Mouse (Mus musculus) urinary bladder, postnatal 14 days (tissue): Measurements from ENCODE around the gene Rab40b.

Experiments
- DNase-seq: peaks from one replicate; pipeline ENCODE4 v3.0.0; 2021; ENCODE audit warnings: low spot score

Gene Rab40b

DNA sequence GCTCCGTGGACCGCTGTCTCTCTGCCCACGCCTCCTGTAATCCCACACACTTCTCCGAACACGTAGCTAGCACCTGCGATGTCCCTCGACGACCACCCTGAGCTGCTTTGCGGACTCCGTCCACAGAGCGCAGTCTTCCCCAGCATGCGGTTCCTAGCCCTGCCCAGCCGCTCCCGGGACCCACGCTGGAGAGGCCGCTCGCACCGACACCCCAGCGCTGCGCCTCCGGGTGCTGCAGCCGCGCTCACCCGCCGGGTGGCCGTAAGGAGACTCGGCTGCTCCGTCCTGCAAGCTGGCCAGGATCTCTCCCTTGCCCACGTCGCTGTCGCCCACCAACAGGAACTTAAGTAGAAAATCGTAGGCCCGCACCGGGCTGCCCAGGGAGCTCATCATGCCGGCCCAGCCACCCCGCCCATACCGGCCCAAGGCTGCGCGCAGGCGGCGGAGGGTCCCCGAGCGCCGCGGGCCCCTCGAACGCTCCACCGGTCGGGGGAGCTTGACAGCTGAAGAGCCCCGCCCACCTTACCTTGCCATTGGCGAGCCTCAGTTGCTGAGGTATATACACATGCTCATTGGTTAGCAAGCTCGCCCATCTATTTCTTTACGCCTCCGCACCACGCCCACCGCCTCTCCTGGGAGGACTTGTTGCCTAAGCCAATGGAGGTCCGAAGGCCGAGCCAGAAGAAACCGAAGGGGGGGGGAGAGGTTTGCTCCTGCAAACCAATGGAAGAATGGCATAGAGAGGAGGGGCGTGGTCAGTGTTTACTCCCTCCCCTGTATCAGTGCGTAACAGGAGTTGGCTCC, at the start of gene Rab40b:
Rab40b (minus strand) TSS at position 502 of the 804 bp plus-strand sequence.
- peak; percentile 95 for DNase-seq

DNA sequence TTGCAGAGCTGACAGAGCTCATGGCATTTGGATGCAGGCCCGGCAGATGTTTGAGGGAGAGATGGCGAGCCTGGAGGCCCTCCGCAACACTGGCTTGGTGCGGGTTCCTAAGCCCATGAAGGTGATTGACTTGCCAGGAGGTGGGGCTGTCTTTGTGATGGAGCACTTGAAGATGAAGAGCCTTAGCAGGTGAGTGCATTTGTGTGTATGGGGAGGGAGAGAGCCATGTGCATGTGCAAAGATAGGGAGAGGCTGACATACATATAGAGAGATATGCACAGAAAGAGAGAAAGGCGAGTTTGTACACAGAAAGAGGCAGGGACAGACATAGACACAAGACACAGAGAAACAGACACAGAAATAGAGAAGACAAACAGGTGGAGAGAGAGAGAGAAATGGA, 49.2 kb upstream of the Rab40b start:
- DNase-seq, result no peak

DNA sequence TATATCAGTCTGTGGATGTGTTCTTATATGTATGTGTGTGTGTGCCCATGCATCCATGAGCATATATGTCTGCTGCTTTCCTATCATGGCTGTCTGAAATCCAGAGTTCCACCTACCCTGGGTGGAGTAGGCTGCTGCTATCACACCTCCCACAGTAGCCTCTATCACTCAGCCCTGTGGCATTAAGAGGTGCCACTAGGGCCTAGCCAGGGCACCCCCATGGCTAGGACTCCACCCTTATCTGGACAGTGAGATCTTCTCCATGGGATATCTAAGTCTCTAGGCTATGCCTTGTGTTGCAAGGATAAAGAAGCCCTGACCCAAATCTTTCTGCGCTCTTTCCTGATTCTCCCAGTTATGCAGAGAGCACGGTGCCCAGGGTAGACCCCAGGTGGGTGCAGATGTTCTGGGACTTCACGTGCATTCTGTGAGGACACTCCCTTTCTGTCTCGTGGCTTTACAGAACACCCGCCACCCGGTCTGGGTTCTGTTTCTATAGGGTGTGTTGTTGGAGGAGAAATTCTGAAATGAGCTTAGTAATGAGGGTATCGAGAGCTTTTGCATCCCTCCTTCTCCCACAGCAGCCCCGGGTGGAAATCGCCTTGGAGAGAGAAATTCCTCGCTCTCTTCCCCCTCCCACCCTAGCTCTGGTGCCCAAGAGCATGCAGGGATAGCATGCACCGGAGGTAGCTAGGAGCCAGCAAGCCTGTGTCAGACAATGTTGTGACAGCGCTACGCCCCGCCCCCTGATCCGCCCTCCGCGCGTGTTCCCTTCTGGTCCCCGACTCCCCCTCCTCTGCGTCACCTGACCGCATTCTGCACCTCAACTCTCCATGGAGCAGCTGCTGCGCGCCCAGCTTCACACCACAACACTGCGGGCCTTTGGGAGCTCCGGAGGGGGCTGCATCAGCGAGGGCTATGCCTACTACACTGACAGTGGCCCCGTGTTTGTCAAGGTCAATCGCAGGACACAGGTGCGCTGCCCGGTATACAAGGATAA, 46.4 kb upstream of the Rab40b start, which contains the start of gene Fn3k:
Fn3k (plus strand) TSS at position 758 of the 1,000 bp plus-strand sequence.
- DNase-seq, result peak; percentile 88

DNA sequence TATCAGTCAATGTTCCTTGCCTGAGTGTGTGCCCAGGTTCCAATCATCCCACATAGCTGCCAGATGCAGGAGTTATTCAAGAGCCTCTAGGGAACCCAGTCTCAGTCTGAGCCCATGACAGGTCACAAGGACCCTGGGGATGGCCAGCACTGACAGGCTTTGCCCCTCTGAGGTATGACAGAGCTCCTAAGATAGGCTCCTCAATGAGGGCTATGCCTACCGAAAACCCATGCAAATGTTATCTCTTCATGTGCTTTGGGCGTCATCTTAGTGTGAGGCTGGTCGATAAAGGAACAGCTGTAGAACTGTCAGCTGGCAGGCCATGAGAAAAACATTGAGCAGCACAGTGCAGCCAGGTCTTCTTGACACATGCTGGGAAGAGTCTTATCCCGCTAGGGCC, 45.3 kb upstream of the Rab40b start:
- DNase-seq, result no peak

DNA sequence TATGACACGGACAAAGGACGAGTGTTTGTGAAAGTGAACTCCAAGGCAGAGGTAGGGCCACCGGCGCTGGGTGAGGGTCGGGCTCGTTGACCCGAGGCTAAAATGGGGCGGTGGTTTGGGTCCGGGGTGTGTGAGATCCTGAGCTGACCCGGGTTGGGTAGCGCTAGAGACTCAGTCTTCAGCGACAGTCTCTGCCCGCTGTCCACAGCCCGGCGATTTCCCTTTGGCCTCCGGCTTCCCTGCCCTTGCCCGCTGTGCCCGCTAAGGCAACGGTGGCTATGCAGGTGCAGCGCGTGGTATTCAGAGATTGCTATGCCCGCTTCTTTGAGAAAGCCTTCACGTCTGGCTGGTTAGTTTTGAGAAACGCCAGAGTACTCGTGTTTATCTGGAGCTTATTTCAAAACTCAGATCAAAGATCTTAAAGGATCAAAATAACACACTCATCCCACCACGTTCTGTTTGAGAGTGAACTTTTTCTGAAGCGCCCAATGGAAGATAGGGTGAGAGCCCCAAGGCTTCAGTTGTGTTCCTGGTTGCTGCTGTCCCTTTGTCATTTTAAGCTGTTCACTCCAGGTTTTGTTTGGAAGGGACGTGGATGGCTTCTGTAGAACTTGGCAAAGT, 33.6 kb upstream of the Rab40b start:
- no peak for DNase-seq

DNA sequence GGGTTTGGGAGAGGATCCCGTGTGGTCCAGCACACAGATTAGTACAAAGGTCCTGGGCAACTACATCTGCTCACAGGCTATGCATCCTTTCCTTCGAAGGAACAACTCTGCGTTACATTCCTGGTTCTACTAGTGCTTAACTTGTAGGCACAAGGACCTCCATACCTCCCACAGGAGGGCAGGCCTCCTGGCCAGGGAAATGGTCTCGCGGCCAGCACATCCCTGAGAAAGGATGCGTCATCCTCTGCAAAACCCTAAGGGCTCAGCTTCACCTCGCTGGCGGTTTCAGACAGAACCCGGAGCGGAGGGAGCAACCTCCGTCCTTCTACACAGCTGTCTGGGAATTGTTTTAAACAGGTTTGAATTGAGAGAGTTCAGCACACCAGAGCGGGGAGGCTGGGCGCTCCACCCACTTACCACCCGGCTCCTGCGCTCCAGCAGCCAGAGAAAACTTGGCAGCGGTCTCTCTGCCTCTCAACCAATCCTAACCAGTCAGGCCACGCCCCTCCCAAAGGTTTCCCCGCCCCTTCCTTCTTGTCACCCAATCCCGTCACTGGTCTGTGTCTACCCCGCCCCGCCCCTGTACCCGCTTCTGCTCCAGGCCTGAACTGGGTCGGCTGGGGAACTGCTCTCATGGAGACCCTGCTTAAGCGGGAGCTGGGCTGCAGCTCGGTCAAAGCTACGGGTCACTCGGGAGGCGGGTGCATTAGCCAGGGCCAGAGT, 32.9 kb upstream of the Rab40b start, which contains the start of gene Fn3krp:
Fn3krp (plus strand) TSS at position 572 of the 723 bp plus-strand sequence.
- peak; percentile 100 for DNase-seq

DNA sequence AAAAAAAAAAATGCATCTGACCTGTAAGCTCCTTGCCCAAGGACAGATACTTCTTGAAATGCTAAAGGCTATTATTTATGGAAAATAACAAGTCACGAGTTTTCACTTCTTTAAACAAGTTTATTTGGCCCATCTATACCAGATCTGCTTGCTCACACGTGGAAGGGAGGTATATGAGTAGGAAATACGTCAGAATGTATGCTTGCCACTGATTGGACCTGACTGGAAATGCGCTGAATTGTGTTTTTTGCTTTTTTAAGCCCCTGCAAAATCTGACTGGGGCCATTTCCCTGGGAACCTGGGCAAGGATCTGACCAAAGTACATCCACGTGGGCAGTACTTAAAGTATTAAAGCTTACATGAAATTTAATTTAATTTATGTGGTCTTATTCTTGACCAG, 32.3 kb upstream of the Rab40b start:
- DNase-seq, result no peak

DNA sequence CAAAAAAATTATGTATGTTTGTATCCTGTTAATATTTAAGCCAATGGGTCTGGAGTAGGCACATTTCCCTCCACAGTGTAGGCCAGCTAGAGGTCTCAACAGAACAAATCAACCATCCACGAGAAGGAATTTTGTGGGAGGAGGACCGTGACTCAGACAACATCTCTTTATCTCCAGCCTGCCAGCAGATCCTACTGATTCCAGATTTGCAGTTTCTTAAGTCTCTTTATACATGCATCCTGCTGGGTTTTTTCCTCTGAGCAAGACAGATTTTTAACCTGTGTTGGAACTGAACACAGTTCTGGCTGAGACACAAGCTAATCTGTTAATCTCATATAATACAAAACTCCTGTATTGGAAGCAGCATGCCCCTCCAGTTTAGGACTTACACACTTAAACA, 30.9 kb upstream of the Rab40b start:
- no peak for DNase-seq

DNA sequence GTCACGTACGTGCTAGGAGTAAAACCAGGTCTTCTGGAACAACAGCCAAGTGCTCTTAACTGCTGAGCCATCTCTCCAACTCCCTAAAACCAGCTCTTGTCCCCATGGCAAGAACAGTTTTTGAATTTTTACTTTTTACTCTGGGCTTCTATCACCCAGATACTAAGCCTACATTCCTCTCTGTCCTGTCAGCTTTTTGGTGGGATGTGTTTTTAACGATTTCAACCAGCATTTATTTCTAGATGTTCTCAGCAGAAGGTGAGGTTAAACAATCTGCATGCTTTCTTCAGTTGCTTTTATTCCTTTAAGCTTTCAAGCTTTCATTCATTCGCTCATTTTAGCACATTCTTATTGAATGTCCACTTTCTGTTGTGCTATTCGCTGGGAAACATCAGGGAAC, 29.9 kb upstream of the Rab40b start:
- no peak for DNase-seq

DNA sequence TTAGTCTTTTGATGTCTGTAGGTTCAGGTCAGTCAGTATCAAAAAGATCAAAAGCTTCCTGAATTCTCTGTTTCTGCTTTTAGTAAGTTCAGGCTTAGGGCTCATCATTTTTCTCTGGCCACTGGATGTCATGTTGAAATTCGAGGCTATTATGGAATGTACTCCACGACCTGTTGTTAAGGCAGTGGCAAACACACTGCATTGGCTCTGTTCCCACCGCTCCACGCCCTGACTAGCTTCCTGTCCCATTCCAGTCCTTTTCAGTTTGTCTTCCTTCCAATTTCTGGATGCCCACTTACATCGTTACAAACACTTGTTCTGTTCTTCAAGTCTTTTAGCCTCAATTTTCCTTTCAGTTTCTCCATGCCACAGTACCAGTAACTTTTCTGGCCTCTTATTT, 27.3 kb upstream of the Rab40b start:
- no peak for DNase-seq

DNA sequence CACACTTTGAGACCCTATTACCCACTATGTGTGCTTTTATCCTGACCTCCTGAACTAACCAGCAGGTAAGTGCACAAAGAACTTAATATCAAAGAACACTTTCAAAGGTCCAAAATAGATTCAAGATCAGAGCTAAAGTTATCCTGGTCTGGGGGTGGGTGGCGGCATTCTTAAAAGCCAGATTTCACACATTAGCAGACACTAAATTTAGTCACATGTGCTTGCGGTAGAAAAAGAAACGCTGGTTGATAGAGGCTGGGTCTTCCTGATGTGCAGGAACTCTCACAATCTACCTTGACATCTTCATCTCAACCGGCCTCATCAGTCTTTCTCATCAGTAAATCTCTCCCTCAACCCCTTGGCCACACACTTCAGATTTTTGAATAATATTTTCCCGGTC, 26.7 kb upstream of the Rab40b start:
- no peak for DNase-seq

DNA sequence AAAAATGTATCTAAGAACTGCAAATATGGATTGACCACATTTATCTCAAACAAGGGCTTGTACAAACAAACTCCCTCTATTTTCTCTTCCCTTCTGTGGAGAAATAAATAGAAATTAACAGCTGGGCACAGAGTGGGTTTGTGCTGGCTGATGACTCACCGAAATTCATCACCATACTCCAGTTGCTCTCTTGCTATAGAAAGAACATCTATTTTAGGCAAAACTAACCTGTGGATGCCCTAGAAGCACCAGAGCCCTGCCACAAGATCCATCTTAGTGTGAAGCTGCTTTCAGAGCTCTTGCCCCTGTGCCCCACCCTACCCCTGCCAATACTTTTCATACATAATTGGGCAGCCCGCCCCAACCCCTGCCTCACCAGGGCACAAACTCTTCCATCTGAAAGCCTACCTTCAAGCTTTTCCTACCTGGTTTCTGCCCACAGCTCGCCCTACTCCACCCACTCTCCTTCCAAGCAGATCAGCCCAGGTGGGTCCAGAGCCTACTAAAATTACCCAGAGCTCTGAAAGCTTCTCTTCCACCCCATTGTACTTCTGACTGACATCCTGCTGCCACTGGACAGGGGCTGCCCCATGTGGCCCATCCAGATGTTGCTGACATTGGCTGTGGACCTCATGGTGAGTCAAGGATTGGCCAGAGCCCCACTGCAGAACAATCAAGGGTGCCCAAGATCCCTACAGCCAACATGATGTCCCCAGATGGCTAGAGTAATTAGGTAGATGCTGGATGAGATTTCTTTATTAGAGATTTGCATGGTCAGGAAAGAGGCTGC, 19.5 kb upstream of the Rab40b start:
- no peak for DNase-seq

DNA sequence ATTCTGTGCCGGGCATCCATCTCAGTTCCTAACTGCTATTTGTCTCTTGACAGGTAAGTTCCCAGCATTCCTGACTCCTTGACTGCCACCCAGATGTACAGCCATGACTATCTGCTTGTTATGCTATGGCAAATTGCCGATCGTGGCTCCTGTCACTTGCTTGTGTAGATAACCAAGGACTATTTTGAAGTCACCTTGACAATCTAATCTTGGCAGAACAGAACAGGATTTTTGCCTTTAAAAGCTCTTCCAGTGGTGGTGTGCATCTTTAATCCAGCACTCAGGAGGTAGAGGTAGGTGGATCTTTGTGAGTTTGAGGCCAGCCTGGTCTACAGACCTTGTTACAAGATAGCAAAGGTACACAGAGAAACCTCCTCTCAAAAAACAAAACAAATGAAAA, 4.4 kb upstream of the Rab40b start:
- DNase-seq, result no peak

DNA sequence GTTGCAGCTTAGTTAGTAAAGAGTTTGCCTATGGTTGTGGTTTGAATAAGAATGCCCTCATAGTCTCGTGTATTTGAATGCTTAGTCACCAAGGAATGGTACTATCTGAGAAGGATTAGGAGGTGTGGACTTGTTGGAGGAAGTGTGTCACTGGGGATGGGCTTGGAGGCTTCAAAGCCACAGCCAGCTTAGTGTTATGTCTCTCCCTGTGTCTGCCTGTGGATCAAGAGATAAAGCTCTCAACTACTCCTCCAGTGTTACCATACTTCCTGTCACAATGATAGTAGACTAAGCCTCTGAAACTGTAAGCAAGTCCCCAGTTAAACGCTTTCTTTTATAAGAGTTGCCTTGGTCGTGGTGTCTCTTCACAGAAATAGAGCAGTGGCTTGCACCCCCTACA, 2.7 kb upstream of the Rab40b start:
- no peak for DNase-seq

DNA sequence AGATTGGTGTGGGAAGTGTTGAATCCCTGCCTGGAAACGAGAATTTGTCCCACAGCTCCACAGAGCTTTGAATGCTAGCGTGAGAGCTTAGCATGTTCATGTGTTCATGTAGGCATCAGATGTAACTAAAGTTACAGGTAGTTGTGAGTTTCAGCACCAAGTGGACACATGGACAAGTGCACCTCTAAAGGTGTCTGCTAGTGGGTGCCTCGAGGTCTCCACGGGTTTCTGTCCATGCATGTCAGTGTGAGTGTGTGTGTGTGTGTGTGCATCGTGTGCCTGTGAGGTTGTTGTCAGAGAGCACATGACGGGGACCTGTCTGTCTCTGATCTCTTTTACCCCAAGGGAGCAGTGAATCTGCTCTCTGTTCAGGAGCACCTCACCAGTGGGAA, 499 bp upstream of the Rab40b start:
- no peak for DNase-seq

DNA sequence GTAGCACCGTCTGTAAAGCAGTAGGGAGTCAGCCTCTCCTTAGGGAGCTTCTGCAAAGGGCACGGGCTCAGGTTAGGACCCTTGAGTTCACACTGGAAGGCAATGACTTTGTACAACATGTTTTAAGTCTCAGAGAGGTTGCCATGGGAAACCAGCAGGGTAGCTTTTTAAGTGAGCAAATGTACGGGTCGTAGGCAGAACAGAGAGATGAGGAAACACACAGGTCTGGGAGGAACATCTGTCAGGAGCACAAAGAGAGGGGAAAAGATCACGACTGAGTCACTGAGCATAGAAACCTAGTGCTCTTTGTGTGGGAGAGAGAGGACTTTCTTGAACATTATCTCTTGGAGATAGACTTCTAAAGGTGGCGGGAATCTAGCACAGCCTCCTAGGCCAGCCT, 7.8 kb downstream of the Rab40b start:
- DNase-seq, result no peak

DNA sequence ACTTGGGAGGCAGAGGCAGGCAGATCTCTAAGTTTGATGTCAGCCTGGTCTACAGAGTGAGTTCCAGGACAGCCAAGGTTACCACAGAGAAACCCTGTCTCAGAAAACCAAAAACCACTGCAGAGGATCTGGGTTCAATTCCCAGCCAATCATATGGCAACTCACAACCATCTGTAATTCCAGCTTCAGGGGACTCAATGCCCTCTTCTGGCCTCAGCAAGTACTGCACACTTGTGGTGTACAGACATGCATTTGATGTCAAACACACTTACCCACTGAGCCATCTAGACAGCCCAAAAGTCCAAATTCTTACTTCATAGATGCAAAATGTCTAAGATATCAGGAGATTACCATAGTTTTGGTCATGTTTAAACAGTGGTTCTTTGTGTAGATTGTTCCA, 9.4 kb downstream of the Rab40b start:
- no peak for DNase-seq

DNA sequence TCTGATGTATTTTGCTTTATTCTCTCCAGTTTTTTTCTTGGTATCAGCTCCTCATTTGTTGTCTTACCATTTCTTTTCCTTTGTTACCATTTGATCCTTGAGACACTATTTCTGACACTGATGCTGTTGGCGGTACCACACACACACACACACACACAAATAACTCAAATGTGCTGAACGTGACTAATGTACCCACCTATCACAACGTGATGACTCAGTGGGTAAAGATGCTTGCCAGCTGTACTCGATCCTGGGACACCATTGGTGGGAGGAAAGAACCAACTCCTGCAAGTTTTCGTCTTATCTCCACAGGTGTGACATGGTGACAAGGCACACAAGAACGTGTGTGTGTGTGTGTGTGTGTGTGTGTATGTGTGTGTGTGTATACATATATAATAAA, 14.7 kb downstream of the Rab40b start:
- no peak for DNase-seq

DNA sequence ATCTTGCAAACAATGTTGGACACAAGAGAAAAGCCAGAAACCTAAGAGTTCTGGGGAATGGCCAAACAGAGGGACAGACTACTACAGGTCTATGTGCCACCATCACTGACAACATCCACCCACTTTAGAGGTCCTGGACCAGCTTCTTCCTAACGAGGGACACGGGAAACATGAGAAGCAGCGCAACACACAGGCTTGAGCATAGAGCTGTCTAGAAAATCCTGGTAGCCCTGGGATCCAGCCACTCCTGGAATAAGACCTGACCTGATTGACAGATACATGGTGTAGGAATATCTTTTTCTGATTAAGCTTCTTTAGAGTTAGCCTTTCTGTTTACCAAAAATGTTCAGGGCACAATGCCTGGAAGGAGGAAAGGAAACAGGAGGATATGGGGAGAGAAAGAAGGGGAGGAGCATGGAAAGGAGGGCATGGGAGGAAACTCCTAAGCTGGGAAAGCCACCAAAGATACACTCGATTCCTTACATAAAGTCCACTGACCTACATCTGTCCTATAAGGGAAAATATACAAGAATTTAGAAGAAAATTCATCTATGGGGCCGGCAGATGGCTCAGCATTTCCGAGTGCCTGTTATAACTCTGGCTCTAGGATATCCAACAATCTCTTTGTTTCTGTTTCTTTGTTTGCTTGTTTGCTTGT, 17.6 kb downstream of the Rab40b start:
- no peak for DNase-seq

DNA sequence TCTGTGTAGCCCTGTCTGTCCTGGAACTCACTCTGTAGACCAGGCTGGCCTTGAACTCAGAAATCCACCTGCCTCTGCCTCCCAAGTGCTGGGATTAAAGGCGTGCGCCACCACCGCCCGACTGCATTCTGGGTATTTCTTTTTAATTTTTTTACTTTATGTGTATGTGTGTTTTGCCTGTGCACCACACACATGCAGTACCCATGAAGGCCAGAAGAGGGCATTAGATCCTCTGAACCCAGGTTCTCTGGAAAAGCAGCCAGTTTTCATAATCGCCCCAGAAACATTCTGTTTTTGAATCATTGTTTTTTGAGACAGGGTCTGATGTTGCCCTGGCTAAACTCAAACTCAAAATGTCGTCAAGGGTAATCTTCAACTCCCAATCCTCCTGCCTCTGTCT, 18.4 kb downstream of the Rab40b start:
- peak; percentile 41 for DNase-seq
